Mouse (Mus musculus) heart, embryonic 11.5 days (tissue): ENCODE data around the gene Chrna1. TPM values are rescaled to one million over a fixed set of nuclear protein-coding genes. Genes with fewer than 3 reads are reported as not detected.

ENCODE experiments used
- ATAC-seq: fragments of 200-750 bp; cut with Nextera tagmentation; replicated peaks from 2 replicates; pipeline ENCODE4 v1.8.0; 2017; ENCODE audit warnings: moderate library complexity; ENCODE audit not compliant: insufficient number of reproducible peaks, low FRiP score, low TSS enrichment
- H3K27ac ChIP-seq: fragments of 300-500 bp; sonication (generic); 2 replicates; pipeline ENCODE4 v1.5.1; 2014; ENCODE audit warnings: mild to moderate bottlenecking, low read depth, low read length
- H3K27me3 ChIP-seq: fragments of 300-500 bp; sonication (generic); 2 replicates; pipeline ENCODE4 v1.6.1; 2014; ENCODE audit warnings: mild to moderate bottlenecking, low read length, mixed read lengths; ENCODE audit not compliant: control insufficient read depth, insufficient read depth
- H3K36me3 ChIP-seq: fragments of 300-500 bp; sonication (generic); 2 replicates; pipeline ENCODE4 v1.6.1; 2014; ENCODE audit warnings: mild to moderate bottlenecking, low read length, moderate library complexity, mixed read lengths; ENCODE audit not compliant: control insufficient read depth, insufficient read depth
- H3K4me1 ChIP-seq: fragments of 300-500 bp; sonication (generic); 2 replicates; pipeline ENCODE4 v1.6.1; 2014; ENCODE audit warnings: low read length; ENCODE audit not compliant: control insufficient read depth, insufficient read depth
- H3K4me2 ChIP-seq: fragments of 300-500 bp; sonication (generic); 2 replicates; pipeline ENCODE4 v1.6.1; 2014; ENCODE audit warnings: mild to moderate bottlenecking, moderate library complexity
- H3K4me3 ChIP-seq: fragments of 300-500 bp; sonication (generic); 2 replicates; pipeline ENCODE4 v1.5.1; 2014; ENCODE audit warnings: low read depth, low read length
- H3K9ac ChIP-seq: fragments of 300-500 bp; sonication (generic); 2 replicates; pipeline ENCODE4 v1.6.1; 2014; ENCODE audit warnings: mild to moderate bottlenecking, low read depth, low read length, moderate library complexity
- H3K9me3 ChIP-seq: fragments of 300-500 bp; sonication (generic); replicated peaks from 2 replicates; pipeline ENCODE4 v1.6.1; 2016; ENCODE audit warnings: low read length; ENCODE audit not compliant: control insufficient read depth
- whole genome bisulfite sequencing: fragments of 180-500 bp; shearing (Covaris S2); extraction: QIAGEN DNeasy Blood & Tissue Kit; methylation state at CpG from one replicate; pipeline ENCODE4 v1.1.7; 2014; ENCODE audit not compliant: insufficient replicate concordance; 5-methylcytosine and 5-hydroxymethylcytosine counted together
- polyA plus RNA-seq: library from polyadenylated mRNA; unstranded; fragments of >200 nt; fragmentation: Nextera tagmentation; extraction: Ambion mirVana; gene quantifications from 2 replicates; pipeline ENCODE4 v1.2.1, GENCODE M21; 2014

The Chrna1 gene
- polyA plus RNA-seq, 1 experiment from 2014 or later: 0.33 TPM

DNA sequence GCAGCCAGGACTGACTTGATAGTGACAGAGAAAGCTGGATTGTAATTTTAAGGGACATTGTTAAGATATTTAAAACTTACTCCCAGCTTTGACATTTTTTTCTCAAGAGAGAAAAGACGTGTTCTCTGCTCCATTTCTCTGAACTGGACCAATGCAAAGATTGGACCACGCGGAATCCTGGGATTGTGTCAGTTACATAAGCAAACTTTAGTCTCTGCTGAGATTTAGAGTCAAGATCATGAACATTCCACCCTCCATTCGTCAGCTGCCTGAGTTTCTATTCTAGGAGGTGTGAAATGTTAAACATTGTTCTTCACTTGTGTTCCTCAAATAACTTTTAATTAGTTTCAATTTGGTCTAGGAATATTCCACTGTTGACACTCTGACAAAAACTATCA, 7.0 kb upstream of the Chrna1 start:
- Histone ChIP-seq H3K4me3 (no peak overlapping the region), H3K9me3 (no peaks in the 10 kb centered on the region), H3K9ac (no peak overlapping the region), H3K27me3 (no peaks in the 10 kb centered on the region), H3K27ac (peak overlapping the region; percentile 59; the same call in 1 of the 2 replicates), H3K36me3 (no peaks in the 10 kb centered on the region), H3K4me1 (peaks cover 37% of the 10 kb centered on the region), H3K4me2 (peak overlapping the region; percentile 24; the same call in 1 of the 2 replicates)
- ATAC-seq: no peak
- 33% methylated on average over 4 of the region's 4 CpGs for WGBS

- Histone ChIP-seq H3K27ac (peak overlapping the region; percentile 59), H3K36me3 (no peaks in the 10 kb centered on the region), H3K9ac (no peak overlapping the region), H3K4me2 (peak overlapping the region; percentile 24; the same call in 1 of the 2 replicates), H3K4me1 (peaks cover 35% of the 10 kb centered on the region), H3K9me3 (no peaks in the 10 kb centered on the region), H3K4me3 (no peak overlapping the region), H3K27me3 (no peaks in the 10 kb centered on the region)
- 46% methylated on average over 10 of the region's 10 CpGs for WGBS
- ATAC-seq: no peak
These were observed 6.4 kb upstream of the Chrna1 start for GRCm38 (mm10) chr2:73586392-73587108.

DNA sequence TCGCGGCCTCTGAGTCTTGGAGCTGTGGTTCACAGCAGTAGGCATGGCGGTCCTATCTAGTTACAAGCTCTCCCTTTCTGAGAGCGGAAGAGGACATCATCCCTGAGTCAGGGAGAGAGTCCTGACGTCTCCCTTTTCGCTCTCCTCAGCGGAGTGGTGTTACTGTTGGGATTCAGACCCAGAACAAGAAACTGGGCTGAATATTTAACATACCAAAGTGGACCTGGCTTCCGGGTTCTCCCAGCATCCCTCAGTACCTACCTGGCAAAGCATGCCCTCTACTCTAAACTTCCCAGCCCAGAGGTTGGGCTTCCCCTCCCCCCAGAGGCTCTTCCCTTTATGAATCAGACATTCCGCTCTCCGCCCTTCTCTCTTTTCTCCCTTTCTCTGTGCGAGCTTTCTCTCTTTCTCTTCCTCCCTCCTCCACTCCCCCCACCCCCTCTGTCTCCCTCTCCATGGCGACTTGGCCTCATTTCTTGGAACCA, 5.3 kb upstream of the Chrna1 start:
- Histone ChIP-seq H3K27ac (no peak overlapping the region), H3K27me3 (no peaks in the 10 kb centered on the region), H3K4me2 (peak overlapping the region; percentile 66), H3K4me3 (peak overlapping the region; percentile 38), H3K4me1 (peaks cover 25% of the 10 kb centered on the region), H3K36me3 (no peaks in the 10 kb centered on the region), H3K9ac (peak overlapping the region; percentile 29; the same call in 1 of the 2 replicates), H3K9me3 (no peaks in the 10 kb centered on the region)
- ATAC-seq: peak; percentile 27; the same call in 1 of the 2 replicates
- WGBS: 15% methylated on average over 12 of the region's 12 CpGs

DNA sequence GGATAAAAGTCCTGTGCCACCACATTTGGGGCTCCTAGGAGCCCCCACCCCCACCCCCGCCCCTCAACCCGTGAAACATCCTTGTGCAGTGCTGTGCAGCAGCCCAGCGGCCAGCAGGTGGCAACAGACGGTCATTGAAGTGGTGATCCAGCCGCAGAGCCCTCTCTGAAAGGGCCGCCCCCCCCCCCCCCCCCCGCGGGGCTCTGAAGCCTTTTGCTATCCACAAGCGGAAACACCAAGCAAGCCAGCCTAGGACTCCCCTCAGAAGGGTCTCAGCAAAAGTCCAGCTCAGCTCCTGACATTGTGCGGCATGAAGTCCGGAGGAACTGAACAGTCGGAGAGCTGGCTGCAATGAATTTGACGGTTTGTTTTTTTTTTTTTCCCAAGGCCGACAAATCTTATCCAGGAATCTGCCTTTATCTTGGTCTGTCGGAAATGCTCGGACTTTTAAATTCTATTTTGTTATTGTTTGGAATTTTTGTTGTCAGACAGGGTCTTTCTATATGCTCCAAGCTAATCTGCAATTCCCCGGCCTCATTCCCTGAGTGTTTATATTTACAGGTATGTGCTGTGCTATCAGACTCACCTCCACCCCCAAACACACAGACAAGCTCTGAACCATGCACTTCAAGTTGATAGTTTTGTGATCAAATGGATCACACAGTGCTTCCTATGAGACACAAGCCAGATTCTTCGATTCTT, 4.7 kb upstream of the Chrna1 start:
- H3K27me3 ChIP-seq: no peaks in the 10 kb centered on the region
- WGBS: 2% methylated on average over 16 of the region's 18 CpGs
- peak overlapping the region; percentile 29; the same call in 1 of the 2 replicates for H3K9ac ChIP-seq
- peak overlapping the region; percentile 66 for H3K4me2 ChIP-seq
- peak overlapping the region; percentile 38 for H3K4me3 ChIP-seq
- H3K4me1 ChIP-seq: peaks cover 24% of the 10 kb centered on the region
- H3K9me3 ChIP-seq: no peaks in the 10 kb centered on the region
- no peak overlapping the region for H3K27ac ChIP-seq
- no peaks in the 10 kb centered on the region for H3K36me3 ChIP-seq
- peak; percentile 46; the same call in 1 of the 2 replicates for ATAC-seq

DNA sequence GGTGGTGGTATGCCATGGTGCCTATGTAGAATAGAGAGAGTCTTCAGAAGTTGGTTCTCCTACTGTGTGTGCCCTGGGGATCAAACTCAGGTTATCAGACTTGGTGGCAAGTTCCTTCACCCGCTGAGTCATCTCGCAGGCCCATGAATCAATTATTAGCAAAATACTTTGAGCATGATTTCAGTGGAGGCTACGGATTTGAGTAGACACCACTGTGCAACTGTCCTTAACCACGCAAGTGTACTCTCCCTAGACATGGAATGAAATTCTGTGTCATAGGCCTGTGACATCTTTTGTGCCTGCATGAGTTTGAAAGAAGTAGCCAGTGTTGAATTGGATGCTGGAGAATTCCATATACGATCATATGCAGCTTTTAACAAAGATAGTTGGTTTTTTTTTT, 582 bp upstream of the Chrna1 start:
- Histone ChIP-seq H3K4me3 (no peak overlapping the region), H3K9me3 (no peaks in the 10 kb centered on the region), H3K36me3 (no peaks in the 10 kb centered on the region), H3K27ac (no peak overlapping the region), H3K4me2 (no peak overlapping the region), H3K9ac (no peak overlapping the region), H3K4me1 (0 out of 2 replicates have a peak, but pooled peaks cover 6% of the 10 kb centered on the region), H3K27me3 (no peaks in the 10 kb centered on the region)
- 84% methylated on average over 5 of the region's 5 CpGs for WGBS
- no peak for ATAC-seq

DNA sequence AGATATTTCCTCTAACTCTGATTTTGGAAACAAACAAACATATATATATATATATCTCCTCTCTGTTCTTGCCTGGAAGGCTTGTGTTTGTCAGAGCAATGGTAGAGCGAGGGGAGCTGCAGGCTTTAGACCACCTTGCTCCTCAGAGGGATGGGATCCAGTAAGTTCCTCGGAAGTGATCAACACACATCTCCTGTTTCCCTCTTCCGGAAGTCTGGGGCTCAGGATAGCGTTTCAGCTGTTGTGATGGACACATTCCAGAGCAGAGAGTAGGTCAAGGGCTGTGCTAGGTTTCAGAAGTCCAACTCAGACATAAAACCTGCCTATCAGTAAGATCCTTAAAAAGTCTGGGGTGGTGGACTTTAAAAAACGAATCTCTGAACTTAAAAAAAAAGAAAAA, 970 bp downstream of the Chrna1 start:
- Histone ChIP-seq H3K9ac (no peak overlapping the region), H3K9me3 (no peaks in the 10 kb centered on the region), H3K4me1 (0 out of 2 replicates have a peak, but pooled peaks cover 2% of the 10 kb centered on the region), H3K4me3 (no peak overlapping the region), H3K36me3 (no peaks in the 10 kb centered on the region), H3K27ac (no peak overlapping the region), H3K27me3 (no peaks in the 10 kb centered on the region), H3K4me2 (no peak overlapping the region)
- ATAC-seq: no peak
- 36% methylated on average over 5 of the region's 5 CpGs for WGBS

- Histone ChIP-seq H3K27ac (no peak overlapping the region), H3K36me3 (no peaks in the 10 kb centered on the region), H3K9me3 (no peaks in the 10 kb centered on the region), H3K4me3 (no peak overlapping the region), H3K9ac (no peak overlapping the region), H3K27me3 (no peaks in the 10 kb centered on the region), H3K4me1 (0 out of 2 replicates have a peak, but pooled peaks cover 2% of the 10 kb centered on the region), H3K4me2 (no peak overlapping the region)
- no peak for ATAC-seq
- WGBS: 74% methylated on average over 6 of the region's 6 CpGs
These were observed 5.7 kb downstream of the Chrna1 start for GRCm38 (mm10) chr2:73574418-73574817.

DNA sequence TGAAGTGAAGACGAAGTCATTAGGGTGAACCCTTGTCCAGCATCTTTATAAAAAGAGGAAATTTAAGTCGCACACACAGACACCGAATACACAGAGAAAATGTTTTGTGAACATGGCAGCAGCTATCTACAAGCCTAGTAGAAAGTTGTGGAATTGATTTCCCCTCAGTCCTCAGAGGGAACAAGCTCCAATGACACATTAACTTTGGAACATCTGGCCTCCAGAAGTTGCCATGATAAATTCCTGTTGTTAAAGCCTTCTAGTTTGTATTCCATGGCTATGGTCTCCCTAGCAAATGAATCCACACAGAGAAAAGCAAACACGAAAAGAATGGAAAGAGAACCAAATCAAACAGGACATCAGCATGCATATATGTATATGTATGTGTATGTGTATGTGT, 6.6 kb downstream of the Chrna1 start:
- H3K27ac ChIP-seq: no peak overlapping the region
- no peaks in the 10 kb centered on the region for H3K36me3 ChIP-seq
- no peak for ATAC-seq
- H3K4me2 ChIP-seq: no peak overlapping the region
- H3K4me1 ChIP-seq: no peaks in the 10 kb centered on the region
- 82% methylated on average over 4 of the region's 4 CpGs for whole genome bisulfite sequencing
- H3K9me3 ChIP-seq: no peaks in the 10 kb centered on the region
- no peaks in the 10 kb centered on the region for H3K27me3 ChIP-seq
- no peak overlapping the region for H3K9ac ChIP-seq
- no peak overlapping the region for H3K4me3 ChIP-seq
